Mouse (Mus musculus): ENCODE data around the gene Msrb1.

DNA sequence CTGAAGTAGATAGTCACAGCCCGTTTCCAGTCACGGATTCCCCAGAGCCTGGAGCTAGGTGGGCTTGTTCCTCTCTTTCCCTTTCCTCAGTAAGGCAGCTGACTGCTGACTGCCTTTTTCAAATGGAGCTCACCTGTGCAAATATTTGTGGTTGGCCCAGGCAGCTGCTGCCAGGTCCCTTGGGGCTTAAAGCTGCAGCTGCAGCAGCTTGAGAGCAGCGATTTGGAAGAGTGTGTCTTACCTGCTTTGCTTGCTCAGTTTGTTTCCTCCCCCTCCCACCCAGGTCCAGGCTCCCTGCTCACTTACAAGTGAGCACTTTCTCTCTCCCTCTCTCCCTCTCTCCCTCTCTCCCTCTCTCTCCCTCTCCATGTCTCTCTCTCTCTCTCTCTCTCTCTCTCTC is 32.7 kb downstream of the Msrb1 start:
- TF ChIP-seq CTCF (IDR thresholded peaks at IDR 0.05; ENCODE audit: borderline replicate concordance, insufficient read depth, low read length) (no peak), POLR2A (IDR thresholded peaks at IDR 0.05; ENCODE audit: low read depth, low read length) (no peak)
